Mouse (Mus musculus) large intestine, adult 2 months (tissue): ENCODE data around the gene Gm4922. TPM values are rescaled to one million over a fixed set of nuclear protein-coding genes. Genes with fewer than 3 reads are reported as not detected.

ENCODE experiments used
- polyA plus RNA-seq: library from polyadenylated mRNA; depleted of rRNA; stranded (reverse); fragments of >200 nt; gene quantifications from 2 replicates; pipeline ENCODE4 v1.2.3, GENCODE M21; 2012; rRNA removed

The Gm4922 gene
- polyA plus RNA-seq, 1 experiment = not detected

Other genes with a start within 250 kb of the Gm4922 start
- gene Hebp2, start 240.7 kb downstream of the Gm4922 start, polyA plus RNA-seq = 1.2 and 2.6 TPM in 2 replicates
- 1.2 and 2.4 TPM in 2 replicates for gene Arfgef3, start 42.8 kb downstream of the Gm4922 start, polyA plus RNA-seq
- 145 and 190 TPM in 2 replicates for gene Perp, start 58.2 kb upstream of the Gm4922 start, polyA plus RNA-seq
- 9.9 and 17.4 TPM in 2 replicates for gene Tnfaip3, start 228.9 kb upstream of the Gm4922 start, polyA plus RNA-seq